Mouse (Mus musculus) embryonic fibroblast, embryonic 13.5 days (primary cell): ENCODE data around the gene Sh3d19. TPM values are rescaled to one million over a fixed set of nuclear protein-coding genes. Genes with fewer than 3 reads are reported as not detected.

ENCODE experiments used
- H3K27ac ChIP-seq: 2 replicates; pipeline ENCODE4 v1.5.1; 2012; ENCODE audit warnings: low read length, control low read depth, inconsistent platforms; ENCODE audit not compliant: insufficient read depth
- H3K4me1 ChIP-seq: 2 replicates; pipeline ENCODE4 v1.6.1; 2011; ENCODE audit warnings: low read length; ENCODE audit not compliant: control insufficient read depth, insufficient read depth
- H3K4me3 ChIP-seq: 2 replicates; pipeline ENCODE4 v1.5.1; 2011; ENCODE audit warnings: mild to moderate bottlenecking, control low read depth, low read length; ENCODE audit not compliant: insufficient read depth
- CTCF ChIP-seq: IDR thresholded peaks from 2 replicates; pipeline ENCODE4 v1.5.1; 2011; ENCODE audit warnings: mild to moderate bottlenecking, control low read depth, low read length, moderate library complexity, borderline replicate concordance; ENCODE audit not compliant: insufficient read depth
- POLR2A ChIP-seq: IDR thresholded peaks from 2 replicates; pipeline ENCODE4 v1.6.1; 2011; ENCODE audit warnings: low read depth, mild to moderate bottlenecking, control low read depth, low read length, moderate library complexity
- polyA plus RNA-seq: library from polyadenylated mRNA; stranded (reverse); fragments of >200 nt; gene quantifications from 2 replicates; pipeline ENCODE4 v1.2.4, GENCODE M21; 2011; ENCODE audit warnings: low read depth; ENCODE audit not compliant: missing spikeins, insufficient read length

Gene Sh3d19
- polyA plus RNA-seq, 1 experiment = 54.2 TPM

GRCm38 (mm10) chr3:86129757-86130156 lies 158.8 kb downstream of the Sh3d19 start:
- Histone ChIP-seq H3K4me3 (no peak overlapping the region), H3K4me1 (no peaks in the 10 kb centered on the region), H3K27ac (no peak overlapping the region)
- TF ChIP-seq CTCF = no peak
- TF ChIP-seq POLR2A = no peak

GRCm38 (mm10) chr3:86134939-86135638 lies 164.2 kb downstream of the Sh3d19 start:
- H3K27ac ChIP-seq = no peak overlapping the region
- no peak overlapping the region for H3K4me3 ChIP-seq
- TF ChIP-seq CTCF = no peak
- TF ChIP-seq POLR2A = no peak
- H3K4me1 ChIP-seq = no peaks in the 10 kb centered on the region

- TF ChIP-seq POLR2A (no peak), CTCF (no peak)
- Histone ChIP-seq H3K4me3 (no peak overlapping the region), H3K27ac (no peak overlapping the region), H3K4me1 (no peaks in the 10 kb centered on the region)
Observed at GRCm38 (mm10) chr3:86135886-86136563, 165.1 kb downstream of the Sh3d19 start.

- H3K4me3 ChIP-seq = no peak overlapping the region
- no peak for TF ChIP-seq CTCF
- TF ChIP-seq POLR2A = no peak
- H3K27ac ChIP-seq = no peak overlapping the region
- no peaks in the 10 kb centered on the region for H3K4me1 ChIP-seq
Observed at GRCm38 (mm10) chr3:86136936-86137574, 166.1 kb downstream of the Sh3d19 start.

GRCm38 (mm10) chr3:86139660-86140059 lies 168.8 kb downstream of the Sh3d19 start:
- H3K4me3 ChIP-seq = no peak overlapping the region; the same call in 1 of the 2 replicates
- no peak overlapping the region for H3K27ac ChIP-seq
- no peaks in the 10 kb centered on the region for H3K4me1 ChIP-seq
- TF ChIP-seq POLR2A = no peak
- TF ChIP-seq CTCF = no peak

DNA sequence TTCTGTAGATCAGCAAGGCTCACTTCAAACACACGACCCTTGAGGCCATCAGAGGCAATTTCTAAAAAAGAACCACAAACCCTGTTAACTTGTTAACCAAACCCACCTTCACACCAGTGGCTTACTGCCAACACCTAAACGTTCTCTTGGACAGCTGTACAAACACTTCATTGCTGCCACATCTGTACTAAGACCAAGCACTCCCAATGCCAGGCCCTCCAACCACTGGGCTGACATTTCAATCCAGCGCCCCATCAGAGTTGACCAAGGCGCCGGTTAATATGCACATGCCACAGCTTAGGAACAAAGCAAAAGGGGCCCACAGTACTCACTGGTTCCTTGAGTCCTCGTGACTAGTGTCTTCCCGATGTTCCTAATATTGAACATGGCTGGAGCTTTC lies 170.5 kb downstream of the Sh3d19 start:
- peak overlapping the region; percentile 35; the same call in 1 of the 2 replicates for H3K27ac ChIP-seq
- H3K4me1 ChIP-seq = no peaks in the 10 kb centered on the region
- TF ChIP-seq CTCF (no peak), POLR2A (no peak)
- peak overlapping the region; percentile 94 for H3K4me3 ChIP-seq

DNA sequence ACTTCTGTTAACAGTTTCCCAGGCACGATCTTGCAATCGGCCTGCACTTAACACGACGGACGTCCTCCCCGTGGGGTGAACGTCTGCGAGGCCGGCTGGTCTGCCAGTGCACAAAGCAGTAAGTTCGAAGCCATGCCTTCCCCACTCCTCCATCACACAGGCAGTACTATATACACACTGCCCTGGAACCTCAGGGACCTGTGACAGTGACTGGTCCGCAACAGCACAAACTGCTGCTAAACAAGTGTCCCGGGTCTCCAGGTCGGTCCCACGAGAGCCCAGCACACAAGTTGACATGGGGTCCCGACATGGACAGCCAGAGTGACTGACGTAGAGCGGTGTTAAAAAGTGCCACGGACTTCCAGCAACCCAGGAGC lies 171.0 kb downstream of the Sh3d19 start:
- peak overlapping the region; percentile 94 for H3K4me3 ChIP-seq
- TF ChIP-seq POLR2A (no peak), CTCF (no peak)
- H3K27ac ChIP-seq = peak overlapping the region; percentile 35
- no peaks in the 10 kb centered on the region for H3K4me1 ChIP-seq

- no peaks in the 10 kb centered on the region for H3K4me1 ChIP-seq
- peak within 1 kb of the TSS; percentile 94 for H3K4me3 ChIP-seq
- peak within 1 kb of the TSS; percentile 35 for H3K27ac ChIP-seq
- TF ChIP-seq CTCF (peak; percentile 98), POLR2A (peak; percentile 89)
Observed at GRCm38 (mm10) chr3:86142263-86142933, 171.5 kb downstream of the Sh3d19 start, which contains the start of gene Rps3a1. Gene Rps3a1, minus strand, starts transcription at chr3:86142702.

DNA sequence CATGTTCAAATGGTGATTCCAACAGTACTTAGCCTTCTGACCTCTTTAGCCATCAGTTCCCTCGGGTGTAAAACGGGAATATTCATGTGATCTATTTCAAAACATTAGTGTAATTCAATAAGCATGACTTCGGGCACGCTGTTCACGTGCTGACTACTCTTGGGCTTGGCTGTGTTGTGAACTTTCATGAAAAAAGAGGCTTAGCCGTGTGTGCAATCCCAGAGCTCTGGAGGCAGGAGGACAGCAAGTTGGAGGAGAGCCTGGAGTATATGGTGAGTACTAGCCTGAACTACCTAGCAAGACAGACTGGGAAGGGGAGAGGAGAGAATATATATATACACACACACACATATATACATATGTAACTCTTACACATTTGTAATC lies 172.0 kb downstream of the Sh3d19 start:
- Histone ChIP-seq H3K4me1 (no peaks in the 10 kb centered on the region), H3K4me3 (no peak overlapping the region), H3K27ac (peak overlapping the region; percentile 19)
- TF ChIP-seq POLR2A (no peak), CTCF (no peak)

- H3K4me1 ChIP-seq = no peaks in the 10 kb centered on the region
- H3K27ac ChIP-seq = no peak overlapping the region
- H3K4me3 ChIP-seq = no peak overlapping the region
- no peak for TF ChIP-seq POLR2A
Observed at GRCm38 (mm10) chr3:86143343-86143742, 172.4 kb downstream of the Sh3d19 start.
